Mouse (Mus musculus) liver, adult 2 months (tissue): Measurements from ENCODE around the gene Bag1. TPM values are rescaled to one million over a fixed set of nuclear protein-coding genes. Genes with fewer than 3 reads are reported as not detected.

Experiments used
- DNase-seq: peaks from one replicate; pipeline ENCODE4 v3.0.0-alpha.2; 2011; ENCODE audit warnings: low read depth, low spot score; ENCODE audit errors: extremely low read depth
- H3K27ac ChIP-seq: fragments of 200-500 bp; replicated peaks from 2 replicates; pipeline ENCODE4 v1.5.1; 2012; ENCODE audit warnings: low read depth, mild to moderate bottlenecking, control low read depth, inconsistent platforms, low read length; ENCODE audit not compliant: insufficient read depth
- H3K27me3 ChIP-seq: fragments of 200-500 bp; 2 replicates; pipeline ENCODE4 v1.6.1; 2012; ENCODE audit warnings: mild to moderate bottlenecking, moderate library complexity, low read length, inconsistent platforms; ENCODE audit not compliant: control insufficient read depth, insufficient read depth
- H3K36me3 ChIP-seq: fragments of 200-500 bp; 2 replicates; pipeline ENCODE4 v1.6.1; 2012; ENCODE audit warnings: low read length, inconsistent platforms; ENCODE audit not compliant: control insufficient read depth, insufficient read depth
- H3K4me1 ChIP-seq: fragments of 200-500 bp; 2 replicates; pipeline ENCODE4 v1.6.1; 2011; ENCODE audit warnings: low read length; ENCODE audit not compliant: control insufficient read depth, insufficient read depth
- H3K4me3 ChIP-seq: fragments of 200-500 bp; 2 replicates; pipeline ENCODE4 v1.5.1; 2011; ENCODE audit warnings: low read depth, mild to moderate bottlenecking, control low read depth, low read length, moderate library complexity; ENCODE audit not compliant: insufficient read depth
- H3K79me2 ChIP-seq: fragments of 200-500 bp; 2 replicates; pipeline ENCODE4 v1.6.1; 2012; ENCODE audit warnings: inconsistent platforms, mild to moderate bottlenecking, low read length, moderate library complexity; ENCODE audit not compliant: control insufficient read depth, insufficient read depth
- H3K9ac ChIP-seq: fragments of 200-500 bp; 2 replicates; pipeline ENCODE4 v1.6.1; 2012; ENCODE audit warnings: low read depth, mild to moderate bottlenecking, control low read depth, inconsistent platforms, low read length
- CTCF ChIP-seq: fragments of 200-500 bp; IDR thresholded peaks from 2 replicates; pipeline ENCODE4 v1.5.1; 2011; ENCODE audit warnings: low read depth, low read length, control low read depth
- POLR2A ChIP-seq: fragments of 200-500 bp; IDR thresholded peaks from 2 replicates; pipeline ENCODE4 v1.6.1; 2011; ENCODE audit warnings: low read length, control low read depth; ENCODE audit not compliant: insufficient read depth; ENCODE audit errors: extremely low read depth
- WGBS: fragments of 180-500 bp; shearing (Covaris S2); methylation state at CpG from one replicate; pipeline ENCODE4 v1.1.7; 2018; 5-methylcytosine and 5-hydroxymethylcytosine counted together
- polyA plus RNA-seq: library from polyadenylated mRNA; depleted of rRNA; stranded (reverse); fragments of >200 nt; gene quantifications from 2 replicates; pipeline ENCODE4 v1.2.3, GENCODE M21; 2012
- total RNA-seq: library from RNA; depleted of rRNA; stranded (reverse); fragments of >200 nt; gene quantifications from 2 replicates; pipeline ENCODE4 v1.2.3, GENCODE M21; 2014

Gene Bag1
- total and polyA plus RNA-seq, 2 experiments: 59.6 to 101 TPM

DNA sequence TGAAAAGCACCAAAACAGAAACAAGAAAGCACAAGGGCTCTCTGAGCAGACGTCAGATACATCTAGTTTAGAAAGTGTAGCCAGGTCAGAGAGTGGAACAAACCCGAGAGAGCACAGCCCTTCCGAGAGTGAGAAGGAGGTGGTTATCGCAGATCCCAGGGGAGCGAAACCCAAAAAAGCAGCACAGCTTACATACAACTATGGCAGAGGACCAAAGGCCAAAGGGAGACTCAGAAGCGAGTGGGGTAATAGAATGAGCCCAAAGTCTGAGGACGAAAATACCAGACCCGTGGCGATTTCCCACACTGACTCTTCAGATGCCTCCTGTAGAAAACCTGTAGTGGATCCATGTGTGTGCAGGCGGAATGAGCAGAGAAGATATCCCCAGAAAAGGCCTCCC lies 28.6 kb upstream of the Bag1 start:
- Histone ChIP-seq H3K27ac (peak overlapping the region; percentile 82), H3K4me1 (peaks cover 26% of the 10 kb centered on the region), H3K9ac (peak overlapping the region; percentile 28; the same call in 1 of the 2 replicates), H3K36me3 (peaks cover 34% of the 10 kb centered on the region), H3K27me3 (no peaks in the 10 kb centered on the region), H3K79me2 (peaks cover 24% of the 10 kb centered on the region), H3K4me3 (no peak overlapping the region)
- WGBS: 40% methylated on average over 10 of the region's 10 CpGs
- no peak for TF ChIP-seq POLR2A
- no peak for TF ChIP-seq CTCF
- DNase-seq: peak; percentile 72

- 28% methylated on average over 3 of the region's 3 CpGs for WGBS
- H3K9ac ChIP-seq: peak overlapping the region; percentile 48
- peaks cover 26% of the 10 kb centered on the region for H3K4me1 ChIP-seq
- peaks cover 29% of the 10 kb centered on the region for H3K36me3 ChIP-seq
- H3K27me3 ChIP-seq: no peaks in the 10 kb centered on the region
- no peak overlapping the region for H3K4me3 ChIP-seq
- H3K79me2 ChIP-seq: peaks cover 28% of the 10 kb centered on the region
- TF ChIP-seq POLR2A: no peak
- TF ChIP-seq CTCF: no peak
- DNase-seq: peak; percentile 98
- peak overlapping the region; percentile 96 for H3K27ac ChIP-seq
Observed at GRCm38 (mm10) chr4:40975678-40976077, 27.6 kb upstream of the Bag1 start.

GRCm38 (mm10) chr4:40974011-40974410 lies 25.9 kb upstream of the Bag1 start:
- TF ChIP-seq POLR2A (no peak), CTCF (no peak)
- Histone ChIP-seq H3K4me1 (peaks cover 27% of the 10 kb centered on the region), H3K27me3 (no peaks in the 10 kb centered on the region), H3K79me2 (peaks cover 24% of the 10 kb centered on the region), H3K36me3 (peaks cover 14% of the 10 kb centered on the region), H3K27ac (no peak overlapping the region), H3K9ac (no peak overlapping the region), H3K4me3 (no peak overlapping the region)
- DNase-seq: no peak
- WGBS: 35% methylated on average over 1 of the region's 1 CpGs

DNA sequence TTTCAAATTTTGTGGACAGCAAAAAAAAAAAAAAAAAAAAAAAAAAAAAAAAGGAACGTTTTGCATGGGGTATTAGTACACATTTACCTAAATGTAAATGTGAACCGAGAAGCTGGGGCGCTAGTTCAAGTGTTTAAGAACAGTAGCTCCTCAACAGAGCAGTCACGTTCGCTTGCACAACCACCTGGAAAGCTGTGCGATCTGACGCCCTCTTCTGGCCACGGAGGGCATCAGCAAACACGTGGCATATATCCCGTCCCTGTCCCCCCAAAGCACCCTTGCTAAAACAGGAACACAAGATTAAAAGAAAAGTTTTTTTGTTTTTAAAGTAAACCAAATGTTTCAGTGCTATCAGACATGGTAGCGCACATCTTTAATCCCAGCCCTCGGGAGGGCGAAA lies 23.6 kb upstream of the Bag1 start:
- TF ChIP-seq CTCF: peak; percentile 85
- TF ChIP-seq POLR2A: no peak
- DNase-seq: peak; percentile 42
- Histone ChIP-seq H3K27me3 (no peaks in the 10 kb centered on the region), H3K27ac (peak overlapping the region; percentile 80), H3K79me2 (peaks cover 19% of the 10 kb centered on the region), H3K36me3 (peaks cover 3% of the 10 kb centered on the region; the same call in 1 of the 2 replicates), H3K4me3 (peak overlapping the region; percentile 98), H3K4me1 (peaks cover 23% of the 10 kb centered on the region), H3K9ac (peak overlapping the region; percentile 96; the same call in 1 of the 2 replicates)
- WGBS: 20% methylated on average over 13 of the region's 13 CpGs

GRCm38 (mm10) chr4:40970842-40971701 lies 23.0 kb upstream of the Bag1 start, which contains the start of gene Nfx1:
TSS of gene Nfx1 (plus strand) at chr4:40970906.
- Histone ChIP-seq H3K4me3 (peak within 1 kb of the TSS; percentile 98), H3K4me1 (peaks cover 23% of the 10 kb centered on the region), H3K27ac (peak within 1 kb of the TSS; percentile 97), H3K36me3 (peaks cover 4% of the 10 kb centered on the region; the same call in 1 of the 2 replicates), H3K79me2 (peaks cover 17% of the 10 kb centered on the region), H3K9ac (peak within 1 kb of the TSS; percentile 96), H3K27me3 (no peaks in the 10 kb centered on the region)
- under 1% methylated on average over 85 of the region's 85 CpGs for WGBS
- DNase-seq: peak; percentile 90
- no peak for TF ChIP-seq CTCF
- TF ChIP-seq POLR2A: peak; percentile 81

DNA sequence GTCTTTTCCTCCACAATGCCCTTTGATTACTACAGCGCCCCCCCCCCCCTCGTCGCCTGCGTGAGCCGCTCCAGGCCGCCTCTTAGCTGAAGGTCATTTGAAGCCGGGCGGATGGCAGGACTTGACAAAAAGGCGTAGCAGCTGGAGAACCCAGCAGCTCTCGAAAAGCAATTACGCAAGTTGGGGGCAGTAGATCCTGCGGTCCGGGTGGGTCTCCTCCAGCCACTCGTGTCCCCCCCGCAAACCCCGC lies 22.4 kb upstream of the Bag1 start:
- Histone ChIP-seq H3K4me3 (peak overlapping the region; percentile 98), H3K4me1 (peaks cover 20% of the 10 kb centered on the region), H3K27me3 (no peaks in the 10 kb centered on the region), H3K79me2 (peaks cover 17% of the 10 kb centered on the region), H3K9ac (peak overlapping the region; percentile 91), H3K36me3 (peaks cover 7% of the 10 kb centered on the region; the same call in 1 of the 2 replicates), H3K27ac (peak overlapping the region; percentile 97)
- TF ChIP-seq CTCF: no peak
- no peak for TF ChIP-seq POLR2A
- 0% methylated on average over 16 of the region's 16 CpGs for WGBS
- no peak for DNase-seq
